Mouse (Mus musculus) olfactory bulb, adult 2 months (tissue): ENCODE results near the gene Pou6f2.

Source experiments
- CTCF ChIP-seq: fragments of 200-500 bp; IDR thresholded peaks from 2 replicates; pipeline ENCODE4 v1.5.1; 2012; ENCODE audit warnings: low read depth, mild to moderate bottlenecking, low read length, moderate library complexity; ENCODE audit not compliant: insufficient read depth
- POLR2A ChIP-seq: fragments of 200-500 bp; IDR thresholded peaks from 2 replicates; pipeline ENCODE4 v1.6.1; 2012; ENCODE audit warnings: mild to moderate bottlenecking, low read depth, low read length, moderate library complexity; ENCODE audit not compliant: insufficient read depth

DNA sequence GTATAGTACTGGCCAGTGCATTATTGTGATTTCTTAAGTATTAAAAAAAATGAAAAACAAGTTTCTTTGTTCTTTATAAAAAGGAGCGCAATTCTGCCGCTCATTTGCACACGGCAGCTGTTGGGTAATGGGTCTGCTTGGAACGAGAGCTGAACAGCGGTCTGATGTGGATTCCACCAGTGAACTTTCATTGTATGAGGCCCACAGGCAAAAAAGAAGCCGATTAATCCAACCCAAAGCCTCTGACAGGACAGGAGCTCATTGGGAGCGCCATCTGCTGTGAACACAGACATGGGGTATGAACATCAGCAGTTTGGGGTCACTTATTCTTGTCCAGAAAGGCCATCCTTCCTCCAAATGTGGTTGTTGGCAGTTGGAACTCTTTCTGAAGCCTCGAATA lies 84.9 kb downstream of the Pou6f2 start:
- TF ChIP-seq POLR2A (no peak), CTCF (no peak)
